Mouse (Mus musculus): ENCODE data around the gene Pitx3. TPM values are rescaled to one million over a fixed set of nuclear protein-coding genes. Genes with fewer than 3 reads are reported as not detected.
A peak's percentile ranks its signal among the peaks of the same experiment; 100 is the strongest.
"Not testable (repeated sequence)": the region's sequence is repeated elsewhere in the genome, so short reads cannot be mapped to it uniquely, and the experiment has no call there.

Pitx3 gene
- total RNA-seq, 1 experiment from 2014 or later = not detected

DNA sequence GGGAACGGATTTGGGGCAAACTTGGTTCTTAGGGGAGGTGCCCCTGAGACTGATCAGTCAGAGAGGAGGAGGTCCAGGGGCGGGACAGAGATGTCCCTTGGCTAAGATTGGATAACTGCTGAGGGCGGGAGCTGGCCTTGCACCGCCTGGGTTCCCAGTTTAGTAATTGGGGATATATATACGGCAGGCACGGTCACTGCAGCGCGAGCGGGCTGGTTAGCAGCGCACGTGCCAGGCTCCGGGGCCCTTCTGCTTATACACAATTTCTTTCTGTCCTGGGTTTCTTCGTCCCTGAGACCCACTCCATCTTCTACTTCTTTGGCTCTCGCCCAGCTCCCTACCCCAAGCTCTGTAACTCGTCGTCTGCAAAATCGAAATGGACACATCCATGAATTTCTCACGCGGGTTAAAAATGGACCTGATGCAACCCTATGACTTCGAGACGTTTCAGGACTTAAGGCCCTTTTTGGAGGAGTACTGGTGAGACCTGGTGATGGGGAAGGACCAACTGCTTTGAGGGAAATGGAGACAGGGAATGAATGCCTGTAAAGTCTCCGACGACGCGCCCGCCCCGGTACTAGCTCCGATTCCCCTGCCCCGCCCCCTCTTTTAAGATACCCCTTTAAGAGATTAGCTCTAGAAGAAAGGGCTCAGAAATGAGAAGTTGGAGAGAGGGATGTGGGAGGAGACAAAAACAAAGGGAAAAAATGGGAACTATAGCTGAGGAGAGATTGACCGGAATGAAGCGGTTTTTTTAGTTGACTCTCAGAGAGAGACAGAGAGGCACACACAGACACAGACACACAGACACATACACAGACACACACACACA is 16.2 kb downstream of the Pitx3 start, which contains the start of gene Elovl3:
Gene Elovl3, plus strand, starts transcription at position 204 of the 832 bp plus-strand sequence.
- peak; percentile 68 for DNase-seq

DNA sequence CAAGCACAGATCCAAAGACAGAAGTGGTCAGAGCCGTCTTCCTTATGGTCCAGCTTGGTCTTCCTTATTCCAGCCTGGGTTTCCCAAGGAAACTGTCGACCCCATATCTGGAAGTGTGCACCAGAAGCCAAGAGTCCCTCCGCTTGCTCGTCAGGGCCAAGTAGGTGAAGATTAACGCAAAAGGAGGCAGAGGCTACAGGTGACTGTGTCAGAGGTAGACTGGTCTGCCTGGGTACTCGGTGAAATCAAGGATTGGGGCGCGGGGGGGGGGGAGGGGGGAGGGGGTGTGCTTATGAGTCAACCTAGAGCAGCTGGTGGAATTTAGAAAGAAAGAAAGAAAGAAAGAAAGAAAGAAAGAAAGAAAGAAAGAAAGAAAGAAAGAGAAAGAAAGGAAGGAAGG is 16.8 kb downstream of the Pitx3 start:
- DNase-seq = no peak

- not testable (repeated sequence) for DNase-seq
Observed at GRCm38 (mm10) chr19:46129737-46130136, 18.4 kb downstream of the Pitx3 start.

- no peak for DNase-seq
Observed at GRCm38 (mm10) chr19:46126301-46126700, 21.8 kb downstream of the Pitx3 start.

DNA sequence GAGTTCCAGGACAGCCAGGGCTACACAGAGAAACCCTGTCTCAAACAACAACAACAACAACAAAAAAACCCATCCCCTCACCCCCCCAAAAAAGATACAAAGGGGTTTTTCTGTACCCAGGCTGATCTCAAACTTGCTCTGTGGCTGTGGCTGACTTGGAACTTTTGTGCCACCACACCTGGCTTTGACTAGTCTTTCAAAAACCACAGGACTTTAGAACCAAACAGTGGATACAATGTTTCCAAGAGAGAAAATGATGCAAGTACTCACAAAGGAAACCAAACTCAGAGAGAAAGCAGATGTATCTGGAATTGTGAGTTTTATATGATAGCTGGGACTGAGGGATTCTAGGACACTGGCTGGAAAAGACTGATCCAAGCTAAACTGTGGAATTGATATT is 23.5 kb downstream of the Pitx3 start:
- no peak for DNase-seq

- no peak for DNase-seq
Observed at GRCm38 (mm10) chr19:46123876-46124275, 24.2 kb downstream of the Pitx3 start.

DNA sequence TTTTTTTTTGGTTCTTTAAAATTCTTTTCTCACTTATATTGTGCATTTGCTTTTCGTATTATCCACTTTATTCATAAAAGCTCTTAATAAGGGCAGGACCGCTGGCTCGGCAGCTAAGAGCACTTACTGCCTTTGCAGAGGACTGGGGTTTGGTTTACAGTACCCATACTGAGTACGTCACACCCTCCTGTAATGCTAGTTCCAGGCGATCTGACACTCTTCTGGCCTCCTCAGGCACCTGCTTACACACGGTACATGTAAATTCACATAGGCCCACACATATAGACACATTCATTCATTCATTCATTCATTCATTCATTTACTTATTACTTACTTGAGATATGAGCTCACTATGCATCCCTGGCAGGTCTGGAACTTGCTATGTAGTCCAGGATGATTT is 27.3 kb downstream of the Pitx3 start:
- DNase-seq = no peak

DNA sequence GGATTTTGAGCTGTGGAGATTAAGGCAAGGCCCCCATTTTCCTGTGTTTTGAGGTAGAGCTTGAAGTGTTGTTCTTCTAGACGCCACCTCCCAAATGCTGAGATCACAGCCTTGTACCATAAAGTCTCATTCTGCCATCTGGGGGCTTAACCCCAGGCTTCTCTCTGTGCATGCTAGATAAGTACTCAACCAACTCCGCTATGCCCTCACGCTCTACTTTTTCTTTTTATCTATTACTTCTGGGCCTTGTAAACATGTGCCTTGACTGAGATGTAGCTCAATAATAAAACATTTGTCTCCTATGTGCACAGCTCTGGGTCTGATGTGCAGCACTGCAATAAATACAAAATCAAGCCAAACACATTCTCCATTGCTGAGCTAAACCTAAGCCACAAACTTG is 28.7 kb downstream of the Pitx3 start:
- DNase-seq = no peak

GRCm38 (mm10) chr19:46114617-46115016 is 33.5 kb downstream of the Pitx3 start:
- no peak for DNase-seq

DNA sequence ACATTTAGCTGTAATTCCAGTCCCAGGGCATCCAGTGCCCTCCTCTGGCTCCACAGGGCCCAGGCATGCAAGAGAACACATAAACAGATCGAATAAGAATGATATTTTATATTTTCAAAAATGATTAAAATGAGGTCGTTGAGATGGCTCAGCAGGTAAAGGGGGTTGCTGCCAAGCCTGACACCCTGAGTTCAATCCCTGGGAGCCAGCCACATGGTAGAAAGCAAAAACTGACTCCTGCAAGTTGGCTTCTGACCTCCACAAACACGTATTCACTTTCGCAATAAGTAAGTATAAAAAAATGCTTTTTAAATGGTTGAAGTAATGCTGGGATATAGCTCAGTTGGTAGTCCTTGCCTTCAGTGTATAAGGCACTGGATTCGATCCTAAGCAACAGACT is 37.3 kb downstream of the Pitx3 start:
- no peak for DNase-seq

- DNase-seq = no peak
Observed at GRCm38 (mm10) chr19:46110214-46110613, 37.9 kb downstream of the Pitx3 start.

GRCm38 (mm10) chr19:46104187-46104557 is 44.0 kb downstream of the Pitx3 start:
- no peak for DNase-seq

- no peak for DNase-seq
Observed at GRCm38 (mm10) chr19:46103437-46104186, 44.5 kb downstream of the Pitx3 start.

GRCm38 (mm10) chr19:46099561-46099960 is 48.6 kb downstream of the Pitx3 start:
- DNase-seq = no peak

DNA sequence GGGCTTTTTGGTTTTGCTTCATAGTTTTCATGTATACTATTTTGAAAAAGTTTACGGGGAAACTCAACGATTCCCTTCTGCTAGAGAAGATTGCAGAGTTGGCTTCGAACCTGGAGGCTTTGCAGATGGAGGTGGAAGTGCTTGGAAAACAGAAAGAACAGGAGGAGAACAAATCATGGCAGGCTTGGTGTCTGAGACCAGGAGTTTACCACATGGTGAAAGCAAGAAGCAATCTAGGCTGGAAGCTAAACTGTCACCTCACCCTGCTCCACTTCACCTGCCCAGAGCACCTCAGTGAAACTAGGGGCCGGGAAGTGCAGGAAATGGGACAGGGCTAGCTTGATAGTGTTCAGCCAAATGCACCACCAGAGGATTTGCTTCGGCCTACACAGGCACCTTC is 51.7 kb downstream of the Pitx3 start:
- no peak for DNase-seq

GRCm38 (mm10) chr19:46095291-46095690 is 52.8 kb downstream of the Pitx3 start:
- DNase-seq = no peak

GRCm38 (mm10) chr19:46094144-46094543 is 54.0 kb downstream of the Pitx3 start:
- DNase-seq = no peak

GRCm38 (mm10) chr19:46091641-46092040 is 56.5 kb downstream of the Pitx3 start:
- DNase-seq = no peak

- peak; percentile 50 for DNase-seq
Observed at GRCm38 (mm10) chr19:46087871-46088270, 60.3 kb downstream of the Pitx3 start.

- peak; percentile 49 for DNase-seq
Observed at GRCm38 (mm10) chr19:46086337-46086736, 61.8 kb downstream of the Pitx3 start.
